Mouse (Mus musculus): ENCODE measurements around the gene Trpc1. TPM values are rescaled to one million over a fixed set of nuclear protein-coding genes. Genes with fewer than 3 reads are reported as not detected.

Trpc1 gene
- polyA plus RNA-seq (2015; fragmentation: Nextera tagmentation; extraction: Ambion mirVana): 6.2 and 6.4 TPM in 2 replicates

- Histone ChIP-seq H3K9ac (replicated peaks; ENCODE audit: low read depth, low read length) (peak within 1 kb of the TSS; percentile 91), H3K4me3 (replicated peaks; ENCODE audit: low read length) (peak within 1 kb of the TSS; percentile 88), H3K9me3 (ENCODE audit: control insufficient read depth, low read length) (no peaks in the 10 kb centered on the region), H3K4me1 (replicated peaks; ENCODE audit: control insufficient read depth, insufficient read depth, low read length) (peaks cover 4% of the 10 kb centered on the region), H3K4me2 (ENCODE audit: low read length) (peak within 1 kb of the TSS; percentile 81), H3K27ac (ENCODE audit: low read length) (peak within 1 kb of the TSS; percentile 33; the same call in 1 of the 2 replicates), H3K36me3 (ENCODE audit: control insufficient read depth, insufficient read depth) (no peaks in the 10 kb centered on the region), H3K27me3 (replicated peaks; ENCODE audit: control insufficient read depth, insufficient read depth, low read length) (no peaks in the 10 kb centered on the region)
- ATAC-seq: peak; percentile 98
- under 1% methylated on average over 39 of the region's 56 CpGs for WGBS
These were observed at the start of gene Trpc1 for GRCm38 (mm10) chr9:95750037-95750511. Gene Trpc1 (minus strand): TSS chr9:95750375.

- no peak for ATAC-seq
- Histone ChIP-seq H3K9ac (replicated peaks; ENCODE audit: low read depth, low read length) (no peak overlapping the region), H3K27ac (ENCODE audit: low read length) (no peak overlapping the region), H3K4me2 (ENCODE audit: low read length) (no peak overlapping the region), H3K27me3 (replicated peaks; ENCODE audit: control insufficient read depth, insufficient read depth, low read length) (no peaks in the 10 kb centered on the region), H3K36me3 (ENCODE audit: control insufficient read depth, insufficient read depth) (no peaks in the 10 kb centered on the region), H3K9me3 (ENCODE audit: control insufficient read depth, low read length) (no peaks in the 10 kb centered on the region), H3K4me3 (replicated peaks; ENCODE audit: low read length) (no peak overlapping the region), H3K4me1 (replicated peaks; ENCODE audit: control insufficient read depth, insufficient read depth, low read length) (no peaks in the 10 kb centered on the region)
- WGBS: 89% methylated on average over 2 of the region's 2 CpGs
These were observed 46.1 kb upstream of the Trpc1 start for GRCm38 (mm10) chr9:95796323-95796722.

DNA sequence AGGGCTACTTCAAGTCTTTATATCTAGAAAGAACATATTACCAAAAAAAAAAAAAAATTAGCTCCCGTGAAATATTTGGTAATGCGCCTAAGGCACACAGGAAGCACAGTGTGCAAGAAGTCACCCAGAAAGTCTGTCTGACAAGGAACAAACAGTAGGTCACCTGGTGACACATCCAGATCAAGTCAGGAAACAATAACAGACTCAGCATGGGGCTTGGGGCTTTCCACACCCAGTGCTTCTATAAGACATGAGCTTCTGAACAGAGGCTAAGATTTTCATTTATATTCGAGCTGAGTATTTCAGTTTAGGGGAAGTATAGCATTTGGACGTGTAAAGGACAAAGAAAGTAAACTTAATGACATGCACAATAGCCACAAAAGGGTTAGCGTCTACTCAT, 45.7 kb upstream of the Trpc1 start:
- no peaks in the 10 kb centered on the region for H3K27me3 ChIP-seq (replicated peaks; ENCODE audit: control insufficient read depth, insufficient read depth, low read length)
- H3K4me2 ChIP-seq (ENCODE audit: low read length): no peak overlapping the region
- H3K4me1 ChIP-seq (replicated peaks; ENCODE audit: control insufficient read depth, insufficient read depth, low read length): no peaks in the 10 kb centered on the region
- H3K27ac ChIP-seq (ENCODE audit: low read length): no peak overlapping the region
- no peaks in the 10 kb centered on the region for H3K36me3 ChIP-seq (ENCODE audit: control insufficient read depth, insufficient read depth)
- no peaks in the 10 kb centered on the region for H3K9me3 ChIP-seq (ENCODE audit: control insufficient read depth, low read length)
- 26% methylated on average over 5 of the region's 5 CpGs for WGBS
- no peak for ATAC-seq
- no peak overlapping the region for H3K4me3 ChIP-seq (replicated peaks; ENCODE audit: low read length)
- no peak overlapping the region for H3K9ac ChIP-seq (replicated peaks; ENCODE audit: low read depth, low read length)

- Histone ChIP-seq H3K36me3 (ENCODE audit: control insufficient read depth, insufficient read depth) (no peaks in the 10 kb centered on the region), H3K4me1 (replicated peaks; ENCODE audit: control insufficient read depth, insufficient read depth, low read length) (no peaks in the 10 kb centered on the region), H3K9me3 (ENCODE audit: control insufficient read depth, low read length) (no peaks in the 10 kb centered on the region), H3K9ac (replicated peaks; ENCODE audit: low read depth, low read length) (no peak overlapping the region), H3K27me3 (replicated peaks; ENCODE audit: control insufficient read depth, insufficient read depth, low read length) (no peaks in the 10 kb centered on the region), H3K4me3 (replicated peaks; ENCODE audit: low read length) (no peak overlapping the region), H3K4me2 (ENCODE audit: low read length) (no peak overlapping the region), H3K27ac (ENCODE audit: low read length) (no peak overlapping the region)
- WGBS: 76% methylated on average over 2 of the region's 2 CpGs
- ATAC-seq: no peak
These were observed 45.1 kb upstream of the Trpc1 start for GRCm38 (mm10) chr9:95795077-95795784.

DNA sequence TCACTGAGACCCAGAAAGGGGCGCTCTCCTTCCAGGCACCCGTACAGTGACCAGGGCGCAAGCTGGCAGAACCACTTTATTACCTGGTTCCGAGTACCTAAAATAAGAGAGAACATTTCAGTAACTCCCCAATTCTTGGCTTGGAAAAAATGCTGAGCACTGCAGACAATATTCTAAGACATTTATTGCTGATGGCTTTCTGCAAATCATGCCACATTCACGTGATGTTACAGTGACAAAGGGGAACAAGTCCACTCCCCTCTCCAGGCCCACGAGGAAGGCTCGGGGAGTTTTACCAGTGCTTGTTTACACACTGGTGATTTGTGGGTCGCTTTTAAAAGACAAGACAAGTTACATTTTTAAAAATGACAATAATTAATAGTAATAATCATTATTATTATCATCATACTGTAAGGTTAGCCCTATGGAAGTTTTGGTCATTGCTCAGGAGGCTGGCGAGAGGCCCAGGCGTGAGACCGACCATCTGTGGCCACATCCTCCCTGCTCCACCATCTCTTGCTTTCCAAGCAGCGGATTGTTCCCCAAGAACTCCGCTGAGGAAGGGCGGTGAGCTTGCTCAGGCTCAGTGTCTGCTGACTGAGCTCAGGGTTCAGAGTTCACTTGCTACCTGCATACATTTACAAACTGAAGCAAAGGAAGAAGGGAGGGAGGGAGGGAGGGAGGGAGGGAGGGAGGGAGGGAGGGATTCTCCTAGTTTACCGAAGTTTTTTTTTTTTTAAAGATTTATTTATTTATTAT, 44.0 kb upstream of the Trpc1 start:
- H3K27me3 ChIP-seq (replicated peaks; ENCODE audit: control insufficient read depth, insufficient read depth, low read length): no peaks in the 10 kb centered on the region
- H3K36me3 ChIP-seq (ENCODE audit: control insufficient read depth, insufficient read depth): no peaks in the 10 kb centered on the region
- H3K4me2 ChIP-seq (ENCODE audit: low read length): no peak overlapping the region
- ATAC-seq: no peak
- H3K9me3 ChIP-seq (ENCODE audit: control insufficient read depth, low read length): no peaks in the 10 kb centered on the region
- WGBS: 91% methylated on average over 15 of the region's 15 CpGs
- no peak overlapping the region for H3K9ac ChIP-seq (replicated peaks; ENCODE audit: low read depth, low read length)
- H3K27ac ChIP-seq (ENCODE audit: low read length): no peak overlapping the region
- H3K4me1 ChIP-seq (replicated peaks; ENCODE audit: control insufficient read depth, insufficient read depth, low read length): no peaks in the 10 kb centered on the region
- no peak overlapping the region for H3K4me3 ChIP-seq (replicated peaks; ENCODE audit: low read length)

- ATAC-seq: peak; percentile 76
- H3K4me2 ChIP-seq (ENCODE audit: low read length): 0 out of 2 replicates have a peak overlapping the region, but pooled peaks have one; percentile 5
- peak overlapping the region; percentile 24; the same call in 1 of the 2 replicates for H3K27ac ChIP-seq (ENCODE audit: low read length)
These were observed 34.8 kb upstream of the Trpc1 start for GRCm38 (mm10) chr9:95784888-95785511.

GRCm38 (mm10) chr9:95783646-95784293, 33.6 kb upstream of the Trpc1 start:
- H3K36me3 ChIP-seq (ENCODE audit: control insufficient read depth, insufficient read depth): no peaks in the 10 kb centered on the region
- H3K4me3 ChIP-seq (replicated peaks; ENCODE audit: low read length): no peak overlapping the region
- no peak overlapping the region for H3K27ac ChIP-seq (ENCODE audit: low read length)
- H3K4me2 ChIP-seq (ENCODE audit: low read length): no peak overlapping the region
- H3K9ac ChIP-seq (replicated peaks; ENCODE audit: low read depth, low read length): no peak overlapping the region
- WGBS: 72% methylated on average over 17 of the region's 17 CpGs
- H3K4me1 ChIP-seq (replicated peaks; ENCODE audit: control insufficient read depth, insufficient read depth, low read length): no peaks in the 10 kb centered on the region; the same call in 1 of the 2 replicates
- H3K9me3 ChIP-seq (ENCODE audit: control insufficient read depth, low read length): no peaks in the 10 kb centered on the region
- no peaks in the 10 kb centered on the region for H3K27me3 ChIP-seq (replicated peaks; ENCODE audit: control insufficient read depth, insufficient read depth, low read length)
- peak; percentile 26; the same call in 1 of the 2 replicates for ATAC-seq

More at GRCm38 (mm10) chr9:95784888-95785511, 34.8 kb upstream of the Trpc1 start:
- no peaks in the 10 kb centered on the region for H3K27me3 ChIP-seq (replicated peaks; ENCODE audit: control insufficient read depth, insufficient read depth, low read length)
- no peaks in the 10 kb centered on the region for H3K36me3 ChIP-seq (ENCODE audit: control insufficient read depth, insufficient read depth)
- H3K4me3 ChIP-seq (replicated peaks; ENCODE audit: low read length): no peak overlapping the region
- WGBS: 66% methylated on average over 16 of the region's 16 CpGs
- no peak overlapping the region for H3K9ac ChIP-seq (replicated peaks; ENCODE audit: low read depth, low read length)
- H3K9me3 ChIP-seq (ENCODE audit: control insufficient read depth, low read length): no peaks in the 10 kb centered on the region
- H3K4me1 ChIP-seq (replicated peaks; ENCODE audit: control insufficient read depth, insufficient read depth, low read length): no peaks in the 10 kb centered on the region; the same call in 1 of the 2 replicates

GRCm38 (mm10) chr9:95771671-95772070, 21.5 kb upstream of the Trpc1 start:
- H3K9me3 ChIP-seq (ENCODE audit: control insufficient read depth, low read length): no peaks in the 10 kb centered on the region
- H3K4me1 ChIP-seq (replicated peaks; ENCODE audit: control insufficient read depth, insufficient read depth, low read length): no peaks in the 10 kb centered on the region
- no peak overlapping the region for H3K27ac ChIP-seq (ENCODE audit: low read length)
- no peak for ATAC-seq
- no peak overlapping the region for H3K4me3 ChIP-seq (replicated peaks; ENCODE audit: low read length)
- H3K27me3 ChIP-seq (replicated peaks; ENCODE audit: control insufficient read depth, insufficient read depth, low read length): no peaks in the 10 kb centered on the region
- no peak overlapping the region for H3K4me2 ChIP-seq (ENCODE audit: low read length)
- no peaks in the 10 kb centered on the region for H3K36me3 ChIP-seq (ENCODE audit: control insufficient read depth, insufficient read depth)
- 86% methylated on average over 2 of the region's 2 CpGs for WGBS
- no peak overlapping the region for H3K9ac ChIP-seq (replicated peaks; ENCODE audit: low read depth, low read length)

All from forebrain, embryonic 16.5 days (tissue).